Mouse (Mus musculus): ENCODE results near the gene Retreg2. TPM values are rescaled to one million over a fixed set of nuclear protein-coding genes. Genes with fewer than 3 reads are reported as not detected.

The Retreg2 gene
- polyA plus RNA-seq, 2 experiments, result 48.1 to 74.8 TPM

DNA sequence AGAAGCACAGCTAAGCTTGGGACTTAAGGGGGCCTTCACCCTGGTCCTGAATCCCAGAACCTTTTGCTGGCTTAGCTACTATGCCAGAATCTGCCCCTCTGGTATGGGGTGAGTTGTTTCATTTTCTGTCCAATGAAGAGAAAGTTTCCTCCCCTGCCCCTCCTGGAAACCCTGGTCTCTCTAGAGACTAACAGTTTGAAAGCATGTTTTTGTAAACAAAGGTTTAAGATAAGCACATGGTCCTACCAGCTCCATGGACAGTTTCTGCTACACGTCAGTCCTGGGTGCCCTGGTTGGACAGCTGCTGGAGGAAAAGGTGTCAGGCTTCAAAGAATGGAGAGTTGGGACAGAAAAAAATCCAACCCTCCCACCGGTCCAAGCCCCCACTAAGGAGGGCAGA, 48.0 kb downstream of the Retreg2 start:
- H3K4me1 ChIP-seq (ENCODE audit: control insufficient read depth, insufficient read depth, low read length), result peaks cover 19% of the 10 kb centered on the region
- no peak for TF ChIP-seq POLR2A (IDR thresholded peaks at IDR 0.05; ENCODE audit: borderline replicate concordance, extremely low read depth, insufficient read depth, insufficient read length)
- ATAC-seq (ENCODE audit: low FRiP score, low read depth) (no peak), DNase-seq (ENCODE audit: low spot score) (no peak)
- no peak overlapping the region for H3K9ac ChIP-seq (ENCODE audit: low read depth, low read length, severe bottlenecking)
- no peaks in the 10 kb centered on the region for H3K9me3 ChIP-seq (ENCODE audit: control insufficient read depth, low read length)
- H3K4me3 ChIP-seq (replicated peaks; ENCODE audit: low read length), result peak overlapping the region; percentile 87
- no peaks in the 10 kb centered on the region for H3K27me3 ChIP-seq (ENCODE audit: control insufficient read depth, insufficient read depth, low read length)
- H3K4me2 ChIP-seq (replicated peaks; ENCODE audit: low read depth, low read length, severe bottlenecking), result peak overlapping the region; percentile 90
- 55% methylated on average over 2 of the region's 2 CpGs for WGBS
- no peak overlapping the region for H3K27ac ChIP-seq (replicated peaks; ENCODE audit: low read depth, low read length)
- peaks cover 29% of the 10 kb centered on the region for H3K36me3 ChIP-seq (ENCODE audit: control insufficient read depth, insufficient read depth, low read length)

DNA sequence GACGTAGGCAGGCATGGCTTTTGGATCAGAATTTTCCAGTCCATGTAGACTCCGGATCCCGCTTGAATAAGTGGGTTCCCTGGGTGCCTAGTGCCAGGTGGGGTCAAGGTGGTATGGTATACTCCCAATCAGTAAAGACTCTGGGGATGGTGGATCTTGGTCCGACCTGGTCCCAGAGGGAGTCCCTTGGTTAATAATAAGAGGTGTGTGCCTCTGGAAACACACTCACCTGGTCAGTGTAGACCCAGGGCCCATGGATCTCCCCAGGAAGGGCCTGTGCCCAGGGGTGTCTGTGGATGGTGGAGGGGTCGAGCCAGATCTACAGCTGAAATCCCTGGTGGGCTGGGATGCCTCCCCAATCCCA, 48.7 kb downstream of the Retreg2 start:
- peak overlapping the region; percentile 80 for H3K9ac ChIP-seq (ENCODE audit: low read depth, low read length, severe bottlenecking)
- no peak for DNase-seq (ENCODE audit: low spot score)
- H3K27me3 ChIP-seq (ENCODE audit: control insufficient read depth, insufficient read depth, low read length), result no peaks in the 10 kb centered on the region
- peaks cover 29% of the 10 kb centered on the region for H3K36me3 ChIP-seq (ENCODE audit: control insufficient read depth, insufficient read depth, low read length)
- H3K4me1 ChIP-seq (ENCODE audit: control insufficient read depth, insufficient read depth, low read length), result peaks cover 19% of the 10 kb centered on the region
- peak overlapping the region; percentile 87 for H3K4me3 ChIP-seq (replicated peaks; ENCODE audit: low read length)
- H3K4me2 ChIP-seq (replicated peaks; ENCODE audit: low read depth, low read length, severe bottlenecking), result peak overlapping the region; percentile 90
- H3K9me3 ChIP-seq (ENCODE audit: control insufficient read depth, low read length), result no peaks in the 10 kb centered on the region
- no peak for ATAC-seq (ENCODE audit: low FRiP score, low read depth)
- 0 out of 2 replicates have a peak overlapping the region, but pooled peaks have one; percentile 90 for H3K27ac ChIP-seq (replicated peaks; ENCODE audit: low read depth, low read length)
- TF ChIP-seq POLR2A (IDR thresholded peaks at IDR 0.05; ENCODE audit: borderline replicate concordance, extremely low read depth, insufficient read depth, insufficient read length), result no peak
- 50% methylated on average over 5 of the region's 5 CpGs for WGBS

DNA sequence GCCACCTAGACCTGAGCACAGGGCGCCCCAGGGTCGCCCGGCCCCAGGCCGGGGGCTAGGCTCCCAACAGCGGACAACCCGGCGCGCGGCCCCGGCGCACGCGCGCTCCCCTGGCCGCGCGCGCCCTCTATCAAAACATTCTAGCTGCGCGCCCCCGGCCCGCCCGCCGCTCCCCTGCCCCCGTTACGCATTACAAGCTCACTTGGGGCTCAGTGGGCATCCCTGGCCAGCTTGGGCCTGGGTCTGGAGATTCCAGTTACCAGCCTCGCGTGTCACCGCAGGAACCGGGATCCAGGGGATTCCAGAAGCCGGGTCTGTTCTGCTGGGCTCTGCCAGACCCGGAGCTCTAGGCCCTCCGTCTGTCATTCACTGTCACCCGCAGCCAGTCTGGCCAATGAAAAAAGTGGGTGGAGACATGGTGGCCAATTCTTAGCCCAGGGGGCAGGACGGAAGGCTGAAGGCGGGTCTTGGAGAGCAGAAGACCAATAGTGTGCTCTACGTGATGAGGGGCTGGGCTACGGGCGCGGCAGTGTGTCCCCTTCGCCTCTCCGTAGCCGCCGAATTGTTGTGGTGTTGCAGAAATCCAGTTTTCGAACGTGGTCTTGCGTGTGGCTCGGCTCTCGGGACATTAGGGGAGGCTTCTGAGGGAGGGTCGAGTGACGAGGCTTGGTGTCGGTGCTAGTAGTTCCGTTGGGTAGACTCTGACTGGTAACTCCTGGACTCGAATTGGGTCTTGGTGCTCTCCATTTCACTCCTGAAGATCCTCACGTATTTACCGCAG, 49.2 kb downstream of the Retreg2 start, which contains the start of the genes Ankzf1 and Atg9a:
Gene Ankzf1, plus strand, starts transcription at position 530 of the 781 bp plus-strand sequence.
Gene Atg9a, minus strand, starts transcription at position 575 of the 781 bp plus-strand sequence.
- Histone ChIP-seq H3K4me3 (replicated peaks; ENCODE audit: low read length) (peak within 1 kb of the TSS; percentile 87), H3K36me3 (ENCODE audit: control insufficient read depth, insufficient read depth, low read length) (peaks cover 29% of the 10 kb centered on the region), H3K27me3 (ENCODE audit: control insufficient read depth, insufficient read depth, low read length) (no peaks in the 10 kb centered on the region), H3K4me2 (replicated peaks; ENCODE audit: low read depth, low read length, severe bottlenecking) (peak within 1 kb of the TSS; percentile 90), H3K9ac (ENCODE audit: low read depth, low read length, severe bottlenecking) (peak within 1 kb of the TSS; percentile 80), H3K4me1 (ENCODE audit: control insufficient read depth, insufficient read depth, low read length) (peaks cover 19% of the 10 kb centered on the region), H3K27ac (replicated peaks; ENCODE audit: low read depth, low read length) (peak within 1 kb of the TSS; percentile 90), H3K9me3 (ENCODE audit: control insufficient read depth, low read length) (no peaks in the 10 kb centered on the region)
- ATAC-seq (ENCODE audit: low FRiP score, low read depth) (peak; percentile 99), DNase-seq (ENCODE audit: low spot score) (peak; percentile 97)
- peak; percentile 51; the same call in 1 of the 2 replicates for TF ChIP-seq POLR2A (IDR thresholded peaks at IDR 0.05; ENCODE audit: borderline replicate concordance, extremely low read depth, insufficient read depth, insufficient read length)
- under 1% methylated on average over 50 of the region's 56 CpGs for WGBS

DNA sequence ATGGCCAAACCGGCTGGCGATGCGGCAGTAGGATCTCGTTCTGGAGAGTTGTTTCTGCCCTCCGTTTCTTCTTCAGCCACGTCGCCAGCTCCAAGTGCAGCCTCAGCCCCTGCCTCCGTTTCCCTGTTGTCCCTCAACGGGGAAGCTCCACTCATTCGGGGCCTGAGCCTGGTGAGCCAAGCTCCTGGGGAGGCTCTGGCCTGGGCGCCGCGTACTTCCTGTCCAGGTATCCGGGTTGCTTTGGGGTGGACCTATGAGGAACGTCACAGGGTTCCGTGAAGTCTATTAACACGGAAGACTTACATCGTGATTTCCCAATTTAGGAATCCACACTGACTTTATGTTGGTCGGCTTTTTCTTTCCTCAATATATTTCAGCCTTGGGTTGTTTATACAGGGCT, 49.9 kb downstream of the Retreg2 start:
- WGBS, result under 1% methylated on average over 19 of the region's 19 CpGs

More for the DNA sequence above, 49.9 kb downstream of the Retreg2 start:
- Histone ChIP-seq H3K27me3 (ENCODE audit: control insufficient read depth, insufficient read depth, low read length) (no peaks in the 10 kb centered on the region), H3K27ac (replicated peaks; ENCODE audit: low read depth, low read length) (peak overlapping the region; percentile 90), H3K9me3 (ENCODE audit: control insufficient read depth, low read length) (no peaks in the 10 kb centered on the region), H3K4me2 (replicated peaks; ENCODE audit: low read depth, low read length, severe bottlenecking) (peak overlapping the region; percentile 90), H3K9ac (ENCODE audit: low read depth, low read length, severe bottlenecking) (peak overlapping the region; percentile 75), H3K4me3 (replicated peaks; ENCODE audit: low read length) (peak overlapping the region; percentile 87), H3K36me3 (ENCODE audit: control insufficient read depth, insufficient read depth, low read length) (peaks cover 29% of the 10 kb centered on the region), H3K4me1 (ENCODE audit: control insufficient read depth, insufficient read depth, low read length) (peaks cover 19% of the 10 kb centered on the region)
- DNase-seq (ENCODE audit: low spot score) (peak; percentile 9), ATAC-seq (ENCODE audit: low FRiP score, low read depth) (peak; percentile 27; the same call in 1 of the 2 replicates)
- no peak for TF ChIP-seq POLR2A (IDR thresholded peaks at IDR 0.05; ENCODE audit: borderline replicate concordance, extremely low read depth, insufficient read depth, insufficient read length)

Other genes with a start within 250 kb of the Retreg2 start
- gene Cryba2, start 249.6 kb upstream of the Retreg2 start, polyA plus RNA-seq (2012; rRNA removed), result not detected in 2 replicates
- gene Cryba2, start 249.6 kb upstream of the Retreg2 start, polyA plus RNA-seq (2014; fragmentation: Nextera tagmentation; extraction: Ambion mirVana), result not detected in 2 replicates
- 0.01 TPM in 1 of 2 replicates, not detected in the other for gene Cfap65, start 207.2 kb upstream of the Retreg2 start, polyA plus RNA-seq (2012; rRNA removed)
- gene Cfap65, start 207.2 kb upstream of the Retreg2 start, polyA plus RNA-seq (2014; fragmentation: Nextera tagmentation; extraction: Ambion mirVana), result not detected in 2 replicates
- 30.6 and 41.2 TPM in 2 replicates for gene Ihh, start 191.1 kb upstream of the Retreg2 start, polyA plus RNA-seq (2012; rRNA removed)
- gene Ihh, start 191.1 kb upstream of the Retreg2 start, polyA plus RNA-seq (2014; fragmentation: Nextera tagmentation; extraction: Ambion mirVana), result 6.0 and 7.3 TPM in 2 replicates
- gene Nhej1, start 17.6 kb upstream of the Retreg2 start, polyA plus RNA-seq (2012; rRNA removed), result 4.4 and 4.8 TPM in 2 replicates
- 7.8 and 10.8 TPM in 2 replicates for gene Nhej1, start 17.6 kb upstream of the Retreg2 start, polyA plus RNA-seq (2014; fragmentation: Nextera tagmentation; extraction: Ambion mirVana)
- gene Slc23a3, start 8.9 kb upstream of the Retreg2 start, polyA plus RNA-seq (2012; rRNA removed), result 0.55 and 0.58 TPM in 2 replicates
- 0.11 and 0.12 TPM in 2 replicates for gene Slc23a3, start 8.9 kb upstream of the Retreg2 start, polyA plus RNA-seq (2014; fragmentation: Nextera tagmentation; extraction: Ambion mirVana)
- 48.1 and 56.7 TPM in 2 replicates for gene Cnppd1, start 67 bp upstream of the Retreg2 start, polyA plus RNA-seq (2012; rRNA removed)
- 37.8 and 39.7 TPM in 2 replicates for gene Cnppd1, start 67 bp upstream of the Retreg2 start, polyA plus RNA-seq (2014; fragmentation: Nextera tagmentation; extraction: Ambion mirVana)
- gene Zfand2b, start 25.9 kb downstream of the Retreg2 start, polyA plus RNA-seq (2012; rRNA removed), result 53.2 and 58.5 TPM in 2 replicates
- gene Zfand2b, start 25.9 kb downstream of the Retreg2 start, polyA plus RNA-seq (2014; fragmentation: Nextera tagmentation; extraction: Ambion mirVana), result 40.2 TPM in 2 replicates
- gene Abcb6, start 37.6 kb downstream of the Retreg2 start, polyA plus RNA-seq (2012; rRNA removed), result 27.3 and 34.2 TPM in 2 replicates
- 29.7 and 34.1 TPM in 2 replicates for gene Abcb6, start 37.6 kb downstream of the Retreg2 start, polyA plus RNA-seq (2014; fragmentation: Nextera tagmentation; extraction: Ambion mirVana)
- 34.1 and 34.7 TPM in 2 replicates for gene Ankzf1, start 49.4 kb downstream of the Retreg2 start, polyA plus RNA-seq (2012; rRNA removed)
- gene Ankzf1, start 49.4 kb downstream of the Retreg2 start, polyA plus RNA-seq (2014; fragmentation: Nextera tagmentation; extraction: Ambion mirVana), result 19.2 and 23.2 TPM in 2 replicates
- 46.1 and 62.3 TPM in 2 replicates for gene Atg9a, start 49.4 kb downstream of the Retreg2 start, polyA plus RNA-seq (2012; rRNA removed)
- gene Atg9a, start 49.4 kb downstream of the Retreg2 start, polyA plus RNA-seq (2014; fragmentation: Nextera tagmentation; extraction: Ambion mirVana), result 31.5 and 33.9 TPM in 2 replicates
- gene Glb1l, start 68.0 kb downstream of the Retreg2 start, polyA plus RNA-seq (2012; rRNA removed), result 41.4 and 46.0 TPM in 2 replicates
- 17.7 and 18.2 TPM in 2 replicates for gene Glb1l, start 68.0 kb downstream of the Retreg2 start, polyA plus RNA-seq (2014; fragmentation: Nextera tagmentation; extraction: Ambion mirVana)
- 245 and 269 TPM in 2 replicates for gene Stk16, start 68.1 kb downstream of the Retreg2 start, polyA plus RNA-seq (2012; rRNA removed)
- gene Stk16, start 68.1 kb downstream of the Retreg2 start, polyA plus RNA-seq (2014; fragmentation: Nextera tagmentation; extraction: Ambion mirVana), result 110 and 118 TPM in 2 replicates
- 20.9 and 25.1 TPM in 2 replicates for gene Tuba4a, start 77.1 kb downstream of the Retreg2 start, polyA plus RNA-seq (2012; rRNA removed)
- gene Tuba4a, start 77.1 kb downstream of the Retreg2 start, polyA plus RNA-seq (2014; fragmentation: Nextera tagmentation; extraction: Ambion mirVana), result 38.5 and 55.9 TPM in 2 replicates
- not detected in 2 replicates for gene A630095N17Rik, start 89.3 kb downstream of the Retreg2 start, polyA plus RNA-seq (2012; rRNA removed)
- gene A630095N17Rik, start 89.3 kb downstream of the Retreg2 start, polyA plus RNA-seq (2014; fragmentation: Nextera tagmentation; extraction: Ambion mirVana), result not detected in 2 replicates
- 41.9 and 44.9 TPM in 2 replicates for gene Dnajb2, start 93.6 kb downstream of the Retreg2 start, polyA plus RNA-seq (2012; rRNA removed)
- gene Dnajb2, start 93.6 kb downstream of the Retreg2 start, polyA plus RNA-seq (2014; fragmentation: Nextera tagmentation; extraction: Ambion mirVana), result 20.4 and 22.4 TPM in 2 replicates
- 0.42 and 0.54 TPM in 2 replicates for gene Ptprn, start 121.7 kb downstream of the Retreg2 start, polyA plus RNA-seq (2012; rRNA removed)
- 0.12 and 0.44 TPM in 2 replicates for gene Ptprn, start 121.7 kb downstream of the Retreg2 start, polyA plus RNA-seq (2014; fragmentation: Nextera tagmentation; extraction: Ambion mirVana)
- gene Resp18, start 135.6 kb downstream of the Retreg2 start, polyA plus RNA-seq (2012; rRNA removed), result 0.16 TPM in 1 of 2 replicates, not detected in the other
- gene Resp18, start 135.6 kb downstream of the Retreg2 start, polyA plus RNA-seq (2014; fragmentation: Nextera tagmentation; extraction: Ambion mirVana), result not detected in 2 replicates
- 126 and 142 TPM in 2 replicates for gene Dnpep, start 175.2 kb downstream of the Retreg2 start, polyA plus RNA-seq (2012; rRNA removed)
- 112 and 115 TPM in 2 replicates for gene Dnpep, start 175.2 kb downstream of the Retreg2 start, polyA plus RNA-seq (2014; fragmentation: Nextera tagmentation; extraction: Ambion mirVana)
- 50.7 and 53.7 TPM in 2 replicates for gene Des, start 217.6 kb downstream of the Retreg2 start, polyA plus RNA-seq (2012; rRNA removed)
- 59.0 and 78.6 TPM in 2 replicates for gene Des, start 217.6 kb downstream of the Retreg2 start, polyA plus RNA-seq (2014; fragmentation: Nextera tagmentation; extraction: Ambion mirVana)
- 77.9 and 114 TPM in 2 replicates for gene Speg, start 232.5 kb downstream of the Retreg2 start, polyA plus RNA-seq (2012; rRNA removed)
- 15.3 and 21.8 TPM in 2 replicates for gene Speg, start 232.5 kb downstream of the Retreg2 start, polyA plus RNA-seq (2014; fragmentation: Nextera tagmentation; extraction: Ambion mirVana)

All from limb, embryonic 14.5 days (tissue).